Mouse (Mus musculus) midbrain, embryonic 12.5 days (tissue): ENCODE data around the gene BC147527. TPM values are rescaled to one million over a fixed set of nuclear protein-coding genes. Genes with fewer than 3 reads are reported as not detected.

Experiments used
- ATAC-seq: fragments of 200-750 bp; cut with Nextera tagmentation; 2 replicates; pipeline ENCODE4 v1.8.0; 2017; ENCODE audit warnings: low read depth, moderate TSS enrichment, moderate library complexity; ENCODE audit not compliant: low FRiP score
- H3K27ac ChIP-seq: fragments of 300-500 bp; sonication (generic); replicated peaks from 2 replicates; pipeline ENCODE4 v1.5.1; 2016; ENCODE audit warnings: mild to moderate bottlenecking
- H3K27me3 ChIP-seq: fragments of 300-500 bp; sonication (generic); 2 replicates; pipeline ENCODE4 v1.6.1; 2016; ENCODE audit warnings: mild to moderate bottlenecking
- H3K36me3 ChIP-seq: fragments of 300-500 bp; sonication (generic); 2 replicates; pipeline ENCODE4 v1.6.1; 2016
- H3K4me1 ChIP-seq: fragments of 300-500 bp; sonication (generic); 2 replicates; pipeline ENCODE4 v1.6.1; 2016
- H3K4me2 ChIP-seq: fragments of 300-500 bp; sonication (generic); replicated peaks from 2 replicates; pipeline ENCODE4 v1.6.1; 2016; ENCODE audit warnings: mild to moderate bottlenecking, moderate library complexity
- H3K4me3 ChIP-seq: fragments of 300-500 bp; sonication (generic); 2 replicates; pipeline ENCODE4 v1.5.1; 2016; ENCODE audit warnings: mild to moderate bottlenecking
- H3K9ac ChIP-seq: fragments of 300-500 bp; sonication (generic); replicated peaks from 2 replicates; pipeline ENCODE4 v1.6.1; 2016; ENCODE audit warnings: mild to moderate bottlenecking, moderate library complexity
- H3K9me3 ChIP-seq: fragments of 300-500 bp; sonication (generic); 2 replicates; pipeline ENCODE4 v1.6.1; 2016; ENCODE audit warnings: mild to moderate bottlenecking
- whole genome bisulfite sequencing: fragments of 180-500 bp; shearing (Covaris S2); methylation state at CpG from one replicate; pipeline ENCODE4 v1.1.7; 2016; 5-methylcytosine and 5-hydroxymethylcytosine counted together
- polyA plus RNA-seq: library from polyadenylated mRNA; unstranded; fragments of >200 nt; fragmentation: Nextera tagmentation; extraction: Ambion mirVana; gene quantifications from 2 replicates; pipeline ENCODE4 v1.2.1, GENCODE M21; 2016

Gene BC147527
- polyA plus RNA-seq, 1 experiment from 2014 or later, result 0.11 TPM

GRCm38 (mm10) chr13:120320183-120320582 lies 20.0 kb downstream of the BC147527 start:
- H3K4me1 ChIP-seq, result no peaks in the 10 kb centered on the region
- H3K27me3 ChIP-seq, result no peaks in the 10 kb centered on the region
- no peaks in the 10 kb centered on the region for H3K36me3 ChIP-seq
- no peak overlapping the region for H3K27ac ChIP-seq
- 66% methylated on average over 3 of the region's 3 CpGs for WGBS
- no peak overlapping the region for H3K9ac ChIP-seq
- no peak overlapping the region for H3K4me2 ChIP-seq
- H3K9me3 ChIP-seq, result no peaks in the 10 kb centered on the region
- ATAC-seq, result no peak
- H3K4me3 ChIP-seq, result no peak overlapping the region

GRCm38 (mm10) chr13:120320721-120321120 lies 20.5 kb downstream of the BC147527 start:
- no peak for ATAC-seq
- no peaks in the 10 kb centered on the region for H3K27me3 ChIP-seq
- H3K9me3 ChIP-seq, result no peaks in the 10 kb centered on the region
- no peaks in the 10 kb centered on the region for H3K4me1 ChIP-seq
- no peak overlapping the region for H3K4me2 ChIP-seq
- 91% methylated on average over 1 of the region's 1 CpGs for WGBS
- H3K4me3 ChIP-seq, result no peak overlapping the region
- no peak overlapping the region for H3K27ac ChIP-seq
- no peaks in the 10 kb centered on the region for H3K36me3 ChIP-seq
- H3K9ac ChIP-seq, result no peak overlapping the region

Other genes starting within 250 kb of the BC147527 start
- gene Gm21188, start 248.2 kb upstream of the BC147527 start, polyA plus RNA-seq, result not detected in 2 replicates
- not detected in 2 replicates for gene Gm20767, start 160.1 kb upstream of the BC147527 start, polyA plus RNA-seq
- gene Gm21818, start 128.0 kb upstream of the BC147527 start, polyA plus RNA-seq, result not detected in 2 replicates
- gene Gm21762, start 84.4 kb upstream of the BC147527 start, polyA plus RNA-seq, result not detected in 2 replicates
- gene Gm21731, start 61.3 kb upstream of the BC147527 start, polyA plus RNA-seq, result not detected in 2 replicates
- gene AF067061, start 37.3 kb upstream of the BC147527 start, polyA plus RNA-seq, result not detected in 2 replicates
- not detected in 2 replicates for gene Tcstv3, start 16.5 kb downstream of the BC147527 start, polyA plus RNA-seq